Mouse (Mus musculus): Measurements from ENCODE around the gene Mcemp1. TPM values are rescaled to one million over a fixed set of nuclear protein-coding genes. Genes with fewer than 3 reads are reported as not detected.

Gene Mcemp1
- total and polyA plus RNA-seq, 3 experiments = not detected

DNA sequence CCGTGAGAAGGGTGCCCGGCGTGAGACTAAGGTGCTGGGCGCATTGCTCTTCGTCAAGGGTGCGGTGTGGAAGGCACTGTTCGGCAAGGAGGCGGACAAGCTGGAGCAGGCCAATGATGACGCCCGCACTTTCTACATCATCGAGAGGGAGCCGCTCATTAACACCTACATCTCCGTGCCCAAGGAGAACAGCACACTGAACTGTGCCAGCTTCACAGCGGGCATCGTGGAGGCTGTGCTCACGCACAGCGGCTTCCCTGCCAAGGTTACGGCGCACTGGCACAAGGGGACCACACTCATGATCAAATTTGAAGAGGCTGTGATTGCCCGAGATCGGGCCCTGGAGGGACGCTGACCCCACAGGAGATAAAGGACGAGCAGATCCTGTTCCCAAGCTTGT is 13.7 kb downstream of the Mcemp1 start:
- H3K4me1 ChIP-seq (ENCODE audit: control insufficient read depth in 1 of 2, insufficient read depth in 2 of 2, low read length in 2 of 2) = peaks cover 0 to 12% of the 10 kb centered on the region in 2 experiments; a peak in 2 of 4 replicates
- peaks cover 32% of the 10 kb centered on the region for H3K79me2 ChIP-seq (ENCODE audit: control insufficient read depth, insufficient read depth, low read length, poor library complexity)
- H3K9ac ChIP-seq (ENCODE audit: control insufficient read depth, low read depth, low read length, poor library complexity, severe bottlenecking) = no peak overlapping the region
- H3K9me3 ChIP-seq (replicated peaks; ENCODE audit: insufficient read depth, low read length) = no peaks in the 10 kb centered on the region
- H3K4me3 ChIP-seq (ENCODE audit: control insufficient read depth in 1 of 2, insufficient read depth in 1 of 2, low read depth in 2 of 2, low read length in 2 of 2) = no peak overlapping the region
- no peak overlapping the region for H3K27ac ChIP-seq (ENCODE audit: control insufficient read depth, low read depth, low read length)
- peaks cover 0 to 15% of the 10 kb centered on the region in 2 experiments; a peak in 2 of 4 replicates for H3K36me3 ChIP-seq (ENCODE audit: control insufficient read depth in 1 of 2, insufficient read depth in 2 of 2, low read length in 2 of 2)
- DNase-seq (ENCODE audit: low read depth, low spot score) = no peak
- TF ChIP-seq TAL1 (IDR thresholded peaks at IDR 0.05; ENCODE audit: low read length) (no peak), HCFC1 (IDR thresholded peaks at IDR 0.05; ENCODE audit: low read depth, low read length) (no peak), ZMIZ1 (IDR thresholded peaks at IDR 0.05; ENCODE audit: low read depth, low read length) (no peak), MYB (IDR thresholded peaks at IDR 0.05; ENCODE audit: low read depth, low read length) (no peak), RCOR1 (IDR thresholded peaks at IDR 0.05; ENCODE audit: low read depth, low read length) (no peak), ZKSCAN1 (IDR thresholded peaks at IDR 0.05; ENCODE audit: low read depth, low read length) (no peak), ZNF384 (IDR thresholded peaks at IDR 0.05; ENCODE audit: low read depth, low read length) (no peak), ELF1 (IDR thresholded peaks at IDR 0.05; ENCODE audit: low read depth, low read length) (no peak), POLR2AphosphoS5 (IDR thresholded peaks at IDR 0.05; ENCODE audit: borderline replicate concordance, low read depth, low read length) (no peak), NRF1 (IDR thresholded peaks at IDR 0.05; ENCODE audit: insufficient read depth, low read depth, low read length, poor library complexity, severe bottlenecking) (no peak), MAX (IDR thresholded peaks at IDR 0.05; ENCODE audit: low read length) (no peak), SMC3 (IDR thresholded peaks at IDR 0.05; ENCODE audit: low read depth, low read length) (no peak), E2F4 (IDR thresholded peaks at IDR 0.05; ENCODE audit: borderline replicate concordance, low read depth, low read length) (no peak), CTCF (IDR thresholded peaks at IDR 0.05 in 2 of 3, conservative IDR thresholded peaks at IDR 0.05 in 1 of 3; ENCODE audit: control insufficient read depth in 1 of 3, insufficient read depth in 1 of 3, low read depth in 2 of 3, low read length in 3 of 3, poor library complexity in 1 of 3, severe bottlenecking in 1 of 3) (no peak), GATA1 (IDR thresholded peaks at IDR 0.05; ENCODE audit: low read depth, low read length) (no peak), SIN3A (IDR thresholded peaks at IDR 0.05; ENCODE audit: low read length) (no peak), ETS1 (IDR thresholded peaks at IDR 0.05; ENCODE audit: low read depth, low read length) (no peak), TCF12 (IDR thresholded peaks at IDR 0.05; ENCODE audit: low read depth, low read length) (no peak), ZC3H11A (IDR thresholded peaks at IDR 0.05; ENCODE audit: low read depth, low read length) (no peak), USF2 (IDR thresholded peaks at IDR 0.05; ENCODE audit: borderline replicate concordance in 1 of 2, insufficient read depth in 1 of 2, low read depth in 1 of 2, low read length in 2 of 2) (no peak)
- H3K27me3 ChIP-seq (ENCODE audit: control insufficient read depth in 1 of 2, insufficient read depth in 2 of 2, low read length in 2 of 2) = no peaks in the 10 kb centered on the region

DNA sequence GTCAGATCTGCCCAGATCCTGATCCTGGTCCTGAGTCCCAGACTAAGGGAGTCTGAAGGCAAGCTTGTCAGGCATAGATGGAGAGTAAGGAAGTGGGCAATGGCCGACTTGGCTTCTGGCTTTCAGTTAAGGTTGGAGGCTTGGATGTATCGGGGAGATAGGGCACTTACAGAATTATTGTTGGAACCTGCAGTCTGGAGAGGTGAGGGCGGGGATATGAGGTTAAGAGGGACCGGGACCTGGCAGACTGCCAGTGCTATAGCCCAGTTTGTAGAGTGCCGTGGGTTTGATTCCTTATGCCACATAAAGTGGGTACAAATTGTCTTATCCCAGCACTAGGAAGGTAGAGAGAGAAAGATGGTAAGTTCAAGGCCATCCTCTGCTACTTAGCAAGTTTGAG is 14.1 kb downstream of the Mcemp1 start:
- Histone ChIP-seq H3K9ac (ENCODE audit: control insufficient read depth, low read depth, low read length, poor library complexity, severe bottlenecking) (no peak overlapping the region), H3K36me3 (ENCODE audit: control insufficient read depth in 1 of 2, insufficient read depth in 2 of 2, low read length in 2 of 2) (peaks cover 0 to 15% of the 10 kb centered on the region in 2 experiments; a peak in 2 of 4 replicates), H3K27me3 (ENCODE audit: control insufficient read depth in 1 of 2, insufficient read depth in 2 of 2, low read length in 2 of 2) (no peaks in the 10 kb centered on the region), H3K4me1 (ENCODE audit: control insufficient read depth in 1 of 2, insufficient read depth in 2 of 2, low read length in 2 of 2) (peaks cover 0 to 11% of the 10 kb centered on the region in 2 experiments; a peak in 2 of 4 replicates), H3K4me3 (ENCODE audit: control insufficient read depth in 1 of 2, insufficient read depth in 1 of 2, low read depth in 2 of 2, low read length in 2 of 2) (no peak overlapping the region), H3K9me3 (replicated peaks; ENCODE audit: insufficient read depth, low read length) (no peaks in the 10 kb centered on the region), H3K79me2 (ENCODE audit: control insufficient read depth, insufficient read depth, low read length, poor library complexity) (peaks cover 32% of the 10 kb centered on the region), H3K27ac (ENCODE audit: control insufficient read depth, low read depth, low read length) (no peak overlapping the region)
- DNase-seq (ENCODE audit: low read depth, low spot score) = no peak
- no peak for TF ChIP-seq MAFK (IDR thresholded peaks at IDR 0.05; ENCODE audit: borderline replicate concordance, low read depth, low read length)
- no peak for TF ChIP-seq CHD1 (IDR thresholded peaks at IDR 0.05; ENCODE audit: low read depth, low read length)
- no peak for TF ChIP-seq UBTF (IDR thresholded peaks at IDR 0.05; ENCODE audit: borderline replicate concordance, insufficient read depth, low read depth, low read length)
- no peak for TF ChIP-seq POLR2AphosphoS5 (IDR thresholded peaks at IDR 0.05; ENCODE audit: borderline replicate concordance, low read depth, low read length)
- TF ChIP-seq CTCF (IDR thresholded peaks at IDR 0.05 in 2 of 3, conservative IDR thresholded peaks at IDR 0.05 in 1 of 3; ENCODE audit: control insufficient read depth in 1 of 3, insufficient read depth in 1 of 3, low read depth in 2 of 3, low read length in 3 of 3, poor library complexity in 1 of 3, severe bottlenecking in 1 of 3) = no peak
- TF ChIP-seq BHLHE40 (IDR thresholded peaks at IDR 0.05; ENCODE audit: borderline replicate concordance, low read depth, low read length) = no peak
- TF ChIP-seq POLR2A (IDR thresholded peaks at IDR 0.05; ENCODE audit: control insufficient read depth in 1 of 2, insufficient read depth in 1 of 2, low read depth in 1 of 2, low read length in 2 of 2, poor library complexity in 1 of 2) = no peak
- no peak for TF ChIP-seq POLR2AphosphoS2 (IDR thresholded peaks at IDR 0.05; ENCODE audit: low read length)
- TF ChIP-seq TBP (IDR thresholded peaks at IDR 0.05; ENCODE audit: low read depth, low read length) = no peak
- no peak for TF ChIP-seq MAZ (IDR thresholded peaks at IDR 0.05; ENCODE audit: low read depth, low read length)
- no peak for TF ChIP-seq MEF2A (IDR thresholded peaks at IDR 0.05; ENCODE audit: extremely low read depth, insufficient replicate concordance, low read depth, low read length, poor library complexity, severe bottlenecking)
- no peak for TF ChIP-seq EP300 (IDR thresholded peaks at IDR 0.05; ENCODE audit: low read depth in 1 of 2, low read length in 2 of 2)
- TF ChIP-seq NRF1 (IDR thresholded peaks at IDR 0.05; ENCODE audit: insufficient read depth, low read depth, low read length, poor library complexity, severe bottlenecking) = no peak
- TF ChIP-seq MYC (IDR thresholded peaks at IDR 0.05; ENCODE audit: low read depth, low read length) = no peak
- TF ChIP-seq ZMIZ1 (IDR thresholded peaks at IDR 0.05; ENCODE audit: low read depth, low read length) = no peak
- no peak for TF ChIP-seq ZNF384 (IDR thresholded peaks at IDR 0.05; ENCODE audit: low read depth, low read length)
